Mouse (Mus musculus): Measurements from ENCODE around the gene Ccdc126.
"Not testable (repeated sequence)": the region's sequence is repeated elsewhere in the genome, so short reads cannot be mapped to it uniquely, and the experiment has no call there.

The Ccdc126 gene

GRCm38 (mm10) chr6:49318966-49319594, at the start of gene Ccdc126:
Gene Ccdc126, plus strand, starts transcription at chr6:49319274.
- peak; percentile 99 for DNase-seq (ENCODE audit: low spot score)

GRCm38 (mm10) chr6:49269923-49270322, 49.2 kb upstream of the Ccdc126 start:
- no peak for DNase-seq (ENCODE audit: low spot score)

GRCm38 (mm10) chr6:49271815-49272214, 47.3 kb upstream of the Ccdc126 start:
- DNase-seq (ENCODE audit: low spot score), result no peak

GRCm38 (mm10) chr6:49272863-49273262, 46.2 kb upstream of the Ccdc126 start:
- DNase-seq (ENCODE audit: low spot score), result no peak

- no peak for DNase-seq (ENCODE audit: low spot score)
These were observed 45.1 kb upstream of the Ccdc126 start for GRCm38 (mm10) chr6:49273934-49274333.

GRCm38 (mm10) chr6:49274416-49275091, 44.5 kb upstream of the Ccdc126 start:
- DNase-seq (ENCODE audit: low spot score), result no peak

- DNase-seq (ENCODE audit: low spot score), result no peak
These were observed 43.8 kb upstream of the Ccdc126 start for GRCm38 (mm10) chr6:49275296-49275695.

GRCm38 (mm10) chr6:49280942-49281341, 38.1 kb upstream of the Ccdc126 start:
- no peak for DNase-seq (ENCODE audit: low spot score)

- peak; percentile 24 for DNase-seq (ENCODE audit: low spot score)
These were observed 37.0 kb upstream of the Ccdc126 start for GRCm38 (mm10) chr6:49282122-49282521.

- no peak for DNase-seq (ENCODE audit: low spot score)
These were observed 20.8 kb upstream of the Ccdc126 start for GRCm38 (mm10) chr6:49298286-49298685.

GRCm38 (mm10) chr6:49314821-49315220, 4.3 kb upstream of the Ccdc126 start:
- not testable (repeated sequence) for DNase-seq (ENCODE audit: low spot score)

- no peak for DNase-seq (ENCODE audit: low spot score)
These were observed 681 bp downstream of the Ccdc126 start for GRCm38 (mm10) chr6:49319595-49320315.

GRCm38 (mm10) chr6:49321341-49321740, 2.3 kb downstream of the Ccdc126 start:
- DNase-seq (ENCODE audit: low spot score), result no peak

GRCm38 (mm10) chr6:49322056-49322455, 3.0 kb downstream of the Ccdc126 start:
- no peak for DNase-seq (ENCODE audit: low spot score)

- no peak for DNase-seq (ENCODE audit: low spot score)
These were observed 3.9 kb downstream of the Ccdc126 start for GRCm38 (mm10) chr6:49322986-49323385.

GRCm38 (mm10) chr6:49324528-49324927, 5.5 kb downstream of the Ccdc126 start:
- no peak for DNase-seq (ENCODE audit: low spot score)

- DNase-seq (ENCODE audit: low spot score), result no peak
These were observed 6.2 kb downstream of the Ccdc126 start for GRCm38 (mm10) chr6:49325294-49325693.

GRCm38 (mm10) chr6:49326846-49327245, 7.8 kb downstream of the Ccdc126 start:
- DNase-seq (ENCODE audit: low spot score), result no peak

- no peak for DNase-seq (ENCODE audit: low spot score)
These were observed 12.4 kb downstream of the Ccdc126 start for GRCm38 (mm10) chr6:49331369-49332059.

GRCm38 (mm10) chr6:49332060-49332370, 12.9 kb downstream of the Ccdc126 start:
- no peak for DNase-seq (ENCODE audit: low spot score)

GRCm38 (mm10) chr6:49338566-49338965, 19.5 kb downstream of the Ccdc126 start:
- DNase-seq (ENCODE audit: low spot score), result no peak

- no peak for DNase-seq (ENCODE audit: low spot score)
These were observed 20.1 kb downstream of the Ccdc126 start for GRCm38 (mm10) chr6:49339145-49339544.
